Mouse (Mus musculus): ENCODE results near the gene Hap1. TPM values are rescaled to one million over a fixed set of nuclear protein-coding genes. Genes with fewer than 3 reads are reported as not detected.
"Not testable (repeated sequence)": the region's sequence is repeated elsewhere in the genome, so short reads cannot be mapped to it uniquely, and the experiment has no call there.

The Hap1 gene
- total RNA-seq, 2 experiments from 2014 or later = not detected

GRCm38 (mm10) chr11:100320172-100320630 is 35.7 kb downstream of the Hap1 start:
- ATAC-seq (ENCODE audit: poor library complexity, severe bottlenecking) = peak; percentile 84

DNA sequence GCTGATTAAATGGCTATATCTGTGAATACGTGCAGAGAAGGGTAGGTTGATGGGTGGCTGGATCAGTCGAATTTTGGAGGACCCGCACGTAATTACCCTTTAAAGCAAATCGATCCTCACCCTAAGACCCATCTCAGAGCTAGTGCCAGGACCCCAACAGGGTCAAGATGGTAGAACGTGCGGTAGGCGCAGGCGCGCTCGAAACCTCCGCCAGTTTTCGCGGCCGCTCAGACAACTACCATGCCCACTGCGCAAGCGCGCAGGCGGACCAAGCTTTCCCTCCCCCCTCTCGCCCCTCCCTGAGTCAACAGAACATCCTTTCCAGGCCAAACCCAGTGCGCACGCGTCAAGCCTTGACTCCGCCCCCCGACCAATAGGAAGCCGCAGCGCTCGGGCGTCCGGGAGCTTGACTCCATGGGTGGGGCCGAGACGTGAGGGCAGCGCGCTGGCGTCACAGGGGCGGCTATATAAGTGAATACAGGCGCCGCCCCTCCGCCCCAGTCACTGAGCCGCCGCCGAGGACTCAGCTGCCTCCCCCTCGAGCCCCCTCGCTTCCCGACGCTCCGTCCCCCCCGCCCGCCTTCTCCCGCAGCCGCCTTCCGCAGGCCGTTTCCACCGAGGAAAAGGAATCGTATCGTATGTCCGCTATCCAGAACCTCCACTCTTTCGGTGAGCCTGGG is 36.3 kb downstream of the Hap1 start, which contains the start of gene Eif1:
Gene Eif1 (plus strand): TSS at position 394 of the 680 bp plus-strand sequence.
- ATAC-seq (ENCODE audit: poor library complexity, severe bottlenecking) = peak; percentile 83

- ATAC-seq (ENCODE audit: poor library complexity, severe bottlenecking) = no peak
Observed at GRCm38 (mm10) chr11:100318529-100319451, 37.1 kb downstream of the Hap1 start.

- no peak for ATAC-seq (ENCODE audit: poor library complexity, severe bottlenecking)
Observed at GRCm38 (mm10) chr11:100317826-100318380, 38.0 kb downstream of the Hap1 start.

GRCm38 (mm10) chr11:100315439-100315838 is 40.5 kb downstream of the Hap1 start:
- ATAC-seq (ENCODE audit: poor library complexity, severe bottlenecking) = no peak

GRCm38 (mm10) chr11:100313424-100313823 is 42.5 kb downstream of the Hap1 start:
- no peak for ATAC-seq (ENCODE audit: poor library complexity, severe bottlenecking)

DNA sequence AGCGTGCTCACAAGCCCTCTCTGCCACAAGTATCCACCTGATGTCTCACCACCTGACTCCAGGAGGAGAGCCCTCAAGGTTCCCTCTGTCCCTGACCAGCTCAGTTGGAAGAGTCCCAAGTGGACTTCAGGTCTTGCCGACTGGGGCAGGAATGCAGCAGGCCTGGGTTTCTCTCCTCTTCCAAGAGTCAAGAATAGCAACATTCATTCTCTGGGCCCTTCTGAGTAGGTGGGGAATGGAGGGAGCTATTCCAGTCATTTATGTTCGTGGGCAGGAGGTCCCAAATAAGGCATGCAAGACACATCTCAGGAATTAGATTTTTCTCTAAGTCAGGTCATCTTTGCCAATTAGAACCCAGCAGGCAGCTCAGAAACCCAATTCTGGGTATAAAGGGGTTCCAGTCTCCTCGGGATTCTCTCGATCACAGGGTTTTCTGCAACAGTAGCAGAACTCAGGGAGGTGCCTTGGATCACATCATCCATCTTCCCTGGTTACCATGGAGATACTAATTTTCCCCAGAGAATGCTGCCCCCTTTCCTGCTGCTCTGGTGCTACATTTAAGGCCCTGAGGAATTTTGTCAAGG is 43.7 kb downstream of the Hap1 start:
- no peak for ATAC-seq (ENCODE audit: poor library complexity, severe bottlenecking)

DNA sequence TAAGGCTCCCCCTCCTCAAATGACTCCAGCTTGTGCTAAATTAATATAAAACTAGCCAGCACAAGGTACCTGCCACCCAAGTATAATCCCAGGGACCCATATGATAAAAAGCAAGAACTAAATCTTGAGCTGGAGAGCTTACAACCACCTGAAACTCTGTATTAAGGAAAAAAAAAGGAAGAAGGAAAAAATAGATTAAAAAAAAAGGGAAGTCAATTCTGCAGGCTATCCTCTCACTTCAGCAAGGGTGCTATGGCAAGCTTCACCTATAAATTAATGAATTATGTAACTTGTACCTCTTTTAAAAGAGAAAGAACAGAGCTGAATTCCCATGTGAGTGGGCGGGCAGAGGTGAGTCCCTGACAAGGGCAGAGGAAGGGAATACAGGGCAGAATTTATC is 44.3 kb downstream of the Hap1 start:
- ATAC-seq (ENCODE audit: poor library complexity, severe bottlenecking) = no peak

DNA sequence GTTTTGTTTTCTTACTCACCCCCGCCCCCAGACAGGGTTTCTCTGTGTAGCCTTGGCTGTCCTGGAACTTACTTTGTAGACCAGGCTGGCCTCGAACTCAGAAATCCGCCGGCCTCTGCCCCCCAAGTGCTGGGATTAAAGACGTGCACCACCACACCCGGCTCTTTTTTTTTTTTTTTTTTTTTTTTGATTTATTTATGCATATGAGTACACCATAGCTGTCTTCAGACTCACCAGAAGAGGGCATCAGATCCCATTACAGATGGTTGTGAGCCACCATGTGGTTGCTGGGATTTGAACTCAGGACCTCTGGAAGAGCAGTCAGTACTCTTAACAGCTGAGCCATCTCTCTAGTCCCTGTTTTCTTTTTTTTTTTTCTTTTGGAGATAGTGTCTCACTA is 47.3 kb downstream of the Hap1 start:
- not testable (repeated sequence) for ATAC-seq (ENCODE audit: poor library complexity, severe bottlenecking)

GRCm38 (mm10) chr11:100307900-100308299 is 48.0 kb downstream of the Hap1 start:
- ATAC-seq (ENCODE audit: poor library complexity, severe bottlenecking) = no peak

DNA sequence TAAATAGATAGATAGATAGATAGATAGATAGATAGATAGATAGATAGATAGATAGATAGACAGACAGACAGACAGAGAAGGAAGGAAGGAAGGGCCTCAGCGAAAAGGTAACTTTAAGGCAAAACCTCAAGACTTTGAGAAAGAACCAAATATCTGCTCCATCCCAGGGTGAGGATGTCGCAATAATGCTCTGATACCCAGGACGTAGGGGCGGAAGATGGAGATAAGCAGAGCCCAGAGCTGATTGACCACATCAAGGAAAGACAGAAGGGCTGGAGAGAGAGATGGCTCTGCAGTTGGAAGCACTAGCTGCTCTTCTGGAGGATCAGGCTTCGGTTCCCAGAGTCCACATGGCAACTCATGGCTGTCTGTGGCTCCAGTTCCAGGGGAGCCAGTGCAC is 54.6 kb downstream of the Hap1 start:
- no peak for ATAC-seq (ENCODE audit: poor library complexity, severe bottlenecking)

GRCm38 (mm10) chr11:100300293-100300692 is 55.6 kb downstream of the Hap1 start:
- peak; percentile 59 for ATAC-seq (ENCODE audit: poor library complexity, severe bottlenecking)

DNA sequence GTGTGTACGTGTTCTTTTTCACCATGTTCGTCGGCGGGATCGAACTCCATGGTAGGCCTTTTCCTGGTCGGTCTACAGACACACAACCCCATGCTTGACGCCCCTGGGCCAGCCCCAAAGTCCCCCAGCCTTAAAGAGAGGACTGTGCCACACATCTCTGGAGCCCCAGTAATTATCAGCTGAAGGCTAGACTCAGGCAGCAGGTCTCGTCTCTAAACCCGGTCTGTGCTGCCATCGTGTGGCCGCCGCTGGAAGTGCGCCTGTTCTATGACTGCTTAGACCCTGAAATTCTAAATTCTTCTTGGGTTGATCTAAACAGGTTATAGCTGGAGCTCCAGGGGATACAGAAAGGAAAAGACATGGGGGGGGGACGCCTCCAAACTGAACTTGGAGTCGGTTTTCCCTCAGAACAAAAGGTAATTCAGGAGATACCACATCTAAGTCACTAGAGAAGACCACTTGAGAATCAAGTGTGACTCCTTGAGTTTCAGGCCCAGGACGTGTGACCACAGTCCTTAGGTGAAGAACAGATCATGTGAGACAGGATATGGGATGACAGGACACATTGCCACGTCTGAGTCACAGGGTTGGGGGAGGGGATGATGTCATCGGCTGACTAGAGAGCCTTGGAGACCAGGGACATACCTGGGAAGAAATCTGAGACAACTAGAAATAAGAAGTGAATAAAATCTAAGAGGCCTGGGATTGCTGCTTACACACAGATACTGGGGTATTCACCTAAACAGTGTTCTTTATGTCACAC is 57.5 kb downstream of the Hap1 start:
- peak; percentile 84 for ATAC-seq (ENCODE audit: poor library complexity, severe bottlenecking)

DNA sequence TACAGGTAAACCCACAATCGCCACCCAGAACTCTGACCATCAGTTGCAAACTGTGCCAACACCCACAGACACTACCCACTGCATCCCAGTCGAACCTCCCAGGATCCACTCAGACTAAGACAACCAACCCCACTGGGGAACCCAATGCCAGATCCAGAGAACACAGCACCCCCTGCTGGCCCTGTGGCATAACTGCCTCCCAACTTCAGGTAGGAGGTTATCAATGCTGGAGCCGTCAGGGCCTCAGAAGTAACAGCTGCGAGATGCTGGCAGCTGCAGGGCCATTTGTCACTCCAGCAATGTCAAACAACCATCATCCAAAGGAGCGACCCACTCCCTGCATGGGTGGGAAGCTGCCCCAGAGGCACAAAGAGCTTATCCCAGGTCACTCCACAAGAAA is 58.1 kb downstream of the Hap1 start:
- ATAC-seq (ENCODE audit: poor library complexity, severe bottlenecking) = peak; percentile 61

Other genes with a start within 250 kb of the Hap1 start
- gene Krt13, start 234.6 kb downstream of the Hap1 start, total RNA-seq (2015) = not detected in 2 replicates
- not detected in 2 replicates for gene Krt13, start 234.6 kb downstream of the Hap1 start, total RNA-seq (2017)
- gene Krt15, start 220.2 kb downstream of the Hap1 start, total RNA-seq (2015) = not detected in 2 replicates
- not detected in 2 replicates for gene Krt15, start 220.2 kb downstream of the Hap1 start, total RNA-seq (2017)
- gene Krt19, start 207.5 kb downstream of the Hap1 start, total RNA-seq (2015) = not detected in 2 replicates
- gene Krt19, start 207.5 kb downstream of the Hap1 start, total RNA-seq (2017) = not detected in 2 replicates
- not detected in 2 replicates for gene Krt9, start 162.9 kb downstream of the Hap1 start, total RNA-seq (2015)
- 0.04 TPM in 1 of 2 replicates, not detected in the other for gene Krt9, start 162.9 kb downstream of the Hap1 start, total RNA-seq (2017)
- gene Krt14, start 148.6 kb downstream of the Hap1 start, total RNA-seq (2015) = not detected in 2 replicates
- not detected in 2 replicates for gene Krt14, start 148.6 kb downstream of the Hap1 start, total RNA-seq (2017)
- gene Krt16, start 107.2 kb downstream of the Hap1 start, total RNA-seq (2015) = not detected in 2 replicates
- not detected in 2 replicates for gene Krt16, start 107.2 kb downstream of the Hap1 start, total RNA-seq (2017)
- not detected in 2 replicates for gene Krt17, start 95.1 kb downstream of the Hap1 start, total RNA-seq (2015)
- not detected in 2 replicates for gene Krt17, start 95.1 kb downstream of the Hap1 start, total RNA-seq (2017)
- not detected in 2 replicates for gene Krt42, start 86.3 kb downstream of the Hap1 start, total RNA-seq (2015)
- not detected in 2 replicates for gene Krt42, start 86.3 kb downstream of the Hap1 start, total RNA-seq (2017)
- gene Eif1, start 36.2 kb downstream of the Hap1 start, total RNA-seq (2015) = 1,372 and 1,486 TPM in 2 replicates
- 248 and 320 TPM in 2 replicates for gene Eif1, start 36.2 kb downstream of the Hap1 start, total RNA-seq (2017)
- gene Gast, start 21.7 kb downstream of the Hap1 start, total RNA-seq (2015) = not detected in 2 replicates
- not detected in 2 replicates for gene Gast, start 21.7 kb downstream of the Hap1 start, total RNA-seq (2017)
- 3.5 and 3.9 TPM in 2 replicates for gene Jup, start 41.6 kb upstream of the Hap1 start, total RNA-seq (2015)
- 1.5 and 5.1 TPM in 2 replicates for gene Jup, start 41.6 kb upstream of the Hap1 start, total RNA-seq (2017)
- not detected in 2 replicates for gene P3h4, start 58.7 kb upstream of the Hap1 start, total RNA-seq (2015)
- gene P3h4, start 58.7 kb upstream of the Hap1 start, total RNA-seq (2017) = 0.08 TPM in 1 of 2 replicates, not detected in the other
- 0.09 TPM in 1 of 2 replicates, not detected in the other for gene Fkbp10, start 59.6 kb upstream of the Hap1 start, total RNA-seq (2015)
- not detected in 2 replicates for gene Fkbp10, start 59.6 kb upstream of the Hap1 start, total RNA-seq (2017)
- 8.8 and 9.8 TPM in 2 replicates for gene Nt5c3b, start 85.7 kb upstream of the Hap1 start, total RNA-seq (2015)
- gene Nt5c3b, start 85.7 kb upstream of the Hap1 start, total RNA-seq (2017) = 7.3 and 9.6 TPM in 2 replicates
- gene Klhl10, start 85.8 kb upstream of the Hap1 start, total RNA-seq (2015) = not detected in 2 replicates
- not detected in 2 replicates for gene Klhl10, start 85.8 kb upstream of the Hap1 start, total RNA-seq (2017)
- 5.9 and 8.1 TPM in 2 replicates for gene Klhl11, start 116.6 kb upstream of the Hap1 start, total RNA-seq (2015)
- 14.5 and 14.8 TPM in 2 replicates for gene Klhl11, start 116.6 kb upstream of the Hap1 start, total RNA-seq (2017)
- 80.6 and 90.8 TPM in 2 replicates for gene Acly, start 171.9 kb upstream of the Hap1 start, total RNA-seq (2015)
- 100 and 105 TPM in 2 replicates for gene Acly, start 171.9 kb upstream of the Hap1 start, total RNA-seq (2017)
- gene Ttc25, start 189.5 kb upstream of the Hap1 start, total RNA-seq (2015) = 0.16 and 0.96 TPM in 2 replicates
- not detected in 2 replicates for gene Ttc25, start 189.5 kb upstream of the Hap1 start, total RNA-seq (2017)
- 9.5 and 11.3 TPM in 2 replicates for gene Cnp, start 218.8 kb upstream of the Hap1 start, total RNA-seq (2015)
- 22.2 and 23.9 TPM in 2 replicates for gene Cnp, start 218.8 kb upstream of the Hap1 start, total RNA-seq (2017)